Mouse (Mus musculus): ENCODE measurements around the gene Gm44503. TPM values are rescaled to one million over a fixed set of nuclear protein-coding genes. Genes with fewer than 3 reads are reported as not detected.

Gm44503 gene
- not detected in 2 replicates for polyA plus RNA-seq (2012; rRNA removed)

- Histone ChIP-seq H3K36me3 (ENCODE audit: control insufficient read depth, insufficient read depth, low read length) (peaks cover 1% of the 10 kb centered on the region; the same call in 1 of the 2 replicates), H3K27ac (ENCODE audit: control insufficient read depth, insufficient read depth, low read depth, low read length) (peak within 1 kb of the TSS; percentile 78), H3K4me1 (ENCODE audit: control insufficient read depth, insufficient read depth, low read length) (peaks cover 5% of the 10 kb centered on the region; the same call in 1 of the 2 replicates), H3K27me3 (ENCODE audit: control insufficient read depth, insufficient read depth, low read length) (no peaks in the 10 kb centered on the region), H3K4me3 (ENCODE audit: control insufficient read depth, low read depth, low read length) (peak within 1 kb of the TSS; percentile 97)
- peak; percentile 89 for TF ChIP-seq POLR2A (IDR thresholded peaks at IDR 0.05; ENCODE audit: control insufficient read depth, low read depth, low read length)
- no peak for TF ChIP-seq CTCF (IDR thresholded peaks at IDR 0.05; ENCODE audit: control insufficient read depth, insufficient read depth, insufficient replicate concordance, low read depth, low read length)
Observed at GRCm38 (mm10) chr9:72958521-72959450, at the start of gene Gm44503, which contains the start of gene Dyx1c1. Gene Gm44503, plus strand, starts transcription at chr9:72958852. Gene Dyx1c1, plus strand, starts transcription at chr9:72958785.

- TF ChIP-seq POLR2A (IDR thresholded peaks at IDR 0.05; ENCODE audit: control insufficient read depth, low read depth, low read length) (no peak), CTCF (IDR thresholded peaks at IDR 0.05; ENCODE audit: control insufficient read depth, insufficient read depth, insufficient replicate concordance, low read depth, low read length) (no peak)
- Histone ChIP-seq H3K27ac (ENCODE audit: control insufficient read depth, insufficient read depth, low read depth, low read length) (no peak overlapping the region), H3K27me3 (ENCODE audit: control insufficient read depth, insufficient read depth, low read length) (no peaks in the 10 kb centered on the region), H3K4me3 (ENCODE audit: control insufficient read depth, low read depth, low read length) (no peak overlapping the region), H3K4me1 (ENCODE audit: control insufficient read depth, insufficient read depth, low read length) (no peaks in the 10 kb centered on the region), H3K36me3 (ENCODE audit: control insufficient read depth, insufficient read depth, low read length) (no peaks in the 10 kb centered on the region)
Observed at GRCm38 (mm10) chr9:72911381-72911780, 47.3 kb upstream of the Gm44503 start.

GRCm38 (mm10) chr9:72913551-72913950, 45.1 kb upstream of the Gm44503 start:
- H3K4me1 ChIP-seq (ENCODE audit: control insufficient read depth, insufficient read depth, low read length): no peaks in the 10 kb centered on the region
- no peaks in the 10 kb centered on the region for H3K27me3 ChIP-seq (ENCODE audit: control insufficient read depth, insufficient read depth, low read length)
- TF ChIP-seq CTCF (IDR thresholded peaks at IDR 0.05; ENCODE audit: control insufficient read depth, insufficient read depth, insufficient replicate concordance, low read depth, low read length) (no peak), POLR2A (IDR thresholded peaks at IDR 0.05; ENCODE audit: control insufficient read depth, low read depth, low read length) (no peak)
- H3K36me3 ChIP-seq (ENCODE audit: control insufficient read depth, insufficient read depth, low read length): no peaks in the 10 kb centered on the region
- H3K27ac ChIP-seq (ENCODE audit: control insufficient read depth, insufficient read depth, low read depth, low read length): no peak overlapping the region
- no peak overlapping the region for H3K4me3 ChIP-seq (ENCODE audit: control insufficient read depth, low read depth, low read length)

- TF ChIP-seq CTCF (IDR thresholded peaks at IDR 0.05; ENCODE audit: control insufficient read depth, insufficient read depth, insufficient replicate concordance, low read depth, low read length) (no peak), POLR2A (IDR thresholded peaks at IDR 0.05; ENCODE audit: control insufficient read depth, low read depth, low read length) (no peak)
- no peak overlapping the region for H3K27ac ChIP-seq (ENCODE audit: control insufficient read depth, insufficient read depth, low read depth, low read length)
- H3K4me3 ChIP-seq (ENCODE audit: control insufficient read depth, low read depth, low read length): no peak overlapping the region
- no peaks in the 10 kb centered on the region for H3K36me3 ChIP-seq (ENCODE audit: control insufficient read depth, insufficient read depth, low read length)
- no peaks in the 10 kb centered on the region for H3K4me1 ChIP-seq (ENCODE audit: control insufficient read depth, insufficient read depth, low read length)
- no peaks in the 10 kb centered on the region for H3K27me3 ChIP-seq (ENCODE audit: control insufficient read depth, insufficient read depth, low read length)
Observed at GRCm38 (mm10) chr9:72915728-72916127, 42.9 kb upstream of the Gm44503 start.

DNA sequence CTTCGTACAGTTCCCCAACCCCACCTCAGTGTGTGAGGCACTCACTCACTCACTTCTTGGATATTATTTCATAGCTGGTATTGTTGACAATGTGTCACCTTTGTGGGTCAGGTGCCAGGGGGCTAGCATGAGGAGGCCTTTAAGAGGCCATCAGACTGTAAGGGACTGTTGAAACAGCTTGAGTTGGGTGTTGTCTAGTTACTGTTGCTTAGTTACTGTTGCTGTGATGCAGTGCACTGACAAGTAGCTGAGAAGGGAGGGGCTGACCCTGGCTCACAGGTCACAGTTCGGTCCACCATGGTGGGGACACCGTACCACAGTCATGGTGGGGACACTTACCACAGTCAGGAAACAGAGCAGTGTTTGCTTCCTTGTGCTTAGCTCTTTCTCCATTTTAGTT, 35.6 kb upstream of the Gm44503 start:
- H3K27ac ChIP-seq (ENCODE audit: control insufficient read depth, insufficient read depth, low read depth, low read length): no peak overlapping the region
- TF ChIP-seq CTCF (IDR thresholded peaks at IDR 0.05; ENCODE audit: control insufficient read depth, insufficient read depth, insufficient replicate concordance, low read depth, low read length): no peak
- TF ChIP-seq POLR2A (IDR thresholded peaks at IDR 0.05; ENCODE audit: control insufficient read depth, low read depth, low read length): no peak

DNA sequence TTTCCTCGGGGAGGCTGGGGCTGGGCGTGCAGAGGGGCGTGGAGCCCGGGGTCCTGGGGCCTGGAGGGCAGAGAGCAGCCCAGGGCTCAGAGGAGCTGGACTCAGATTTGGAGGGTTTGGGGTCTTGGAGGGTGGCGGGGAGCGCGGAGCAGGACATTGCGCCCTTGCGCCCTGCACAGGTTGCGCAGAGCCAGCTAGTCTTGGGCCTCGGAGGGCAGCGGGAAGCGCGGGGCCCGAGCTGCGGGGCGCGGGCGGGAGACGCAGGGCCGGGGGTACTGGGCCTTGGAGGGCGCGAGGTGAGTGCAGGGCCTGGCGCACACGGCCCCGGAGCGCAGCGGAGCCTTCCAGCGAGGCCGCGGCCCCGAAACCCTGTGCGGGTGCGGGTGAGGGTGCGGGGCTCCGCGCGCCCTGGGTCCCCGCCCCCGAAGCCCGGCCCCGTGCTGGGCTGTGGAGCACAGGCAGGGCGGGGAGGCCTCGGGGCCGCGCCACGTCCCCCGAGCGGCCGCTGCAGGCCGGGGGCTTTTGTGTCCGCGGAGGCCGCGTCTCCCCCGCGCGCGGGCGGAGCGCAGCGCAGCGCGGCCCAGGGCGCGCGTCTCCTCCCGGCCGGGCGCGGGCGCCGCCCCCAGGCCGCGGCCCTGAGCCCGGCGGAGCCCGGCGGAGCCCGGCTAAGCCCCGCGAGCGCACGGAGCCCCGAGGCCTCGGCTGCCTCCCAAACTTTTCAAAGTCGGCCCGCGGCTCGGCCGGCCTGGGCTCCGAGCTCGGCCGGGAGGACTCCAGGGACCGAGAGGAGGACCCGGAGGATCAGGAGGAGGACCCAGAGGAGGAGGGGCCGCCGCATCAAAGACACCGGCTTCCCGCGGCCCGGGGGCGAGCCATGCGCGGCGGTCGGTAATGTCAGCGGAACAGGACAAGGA, 33.4 kb upstream of the Gm44503 start, which contains the start of gene Pygo1:
TSS of gene Pygo1 (plus strand) at position 625 of the 914 bp plus-strand sequence.
- no peaks in the 10 kb centered on the region for H3K27me3 ChIP-seq (ENCODE audit: control insufficient read depth, insufficient read depth, low read length)
- H3K4me1 ChIP-seq (ENCODE audit: control insufficient read depth, insufficient read depth, low read length): peaks cover 2% of the 10 kb centered on the region
- no peak within 1 kb of the TSS for H3K27ac ChIP-seq (ENCODE audit: control insufficient read depth, insufficient read depth, low read depth, low read length)
- TF ChIP-seq POLR2A (IDR thresholded peaks at IDR 0.05; ENCODE audit: control insufficient read depth, low read depth, low read length) (no peak), CTCF (IDR thresholded peaks at IDR 0.05; ENCODE audit: control insufficient read depth, insufficient read depth, insufficient replicate concordance, low read depth, low read length) (no peak)
- H3K36me3 ChIP-seq (ENCODE audit: control insufficient read depth, insufficient read depth, low read length): no peaks in the 10 kb centered on the region
- peak within 1 kb of the TSS; percentile 75 for H3K4me3 ChIP-seq (ENCODE audit: control insufficient read depth, low read depth, low read length)

More for the DNA sequence above, 35.6 kb upstream of the Gm44503 start:
- Histone ChIP-seq H3K4me3 (ENCODE audit: control insufficient read depth, low read depth, low read length) (no peak overlapping the region), H3K4me1 (ENCODE audit: control insufficient read depth, insufficient read depth, low read length) (peaks cover 2% of the 10 kb centered on the region), H3K36me3 (ENCODE audit: control insufficient read depth, insufficient read depth, low read length) (no peaks in the 10 kb centered on the region), H3K27me3 (ENCODE audit: control insufficient read depth, insufficient read depth, low read length) (no peaks in the 10 kb centered on the region)

DNA sequence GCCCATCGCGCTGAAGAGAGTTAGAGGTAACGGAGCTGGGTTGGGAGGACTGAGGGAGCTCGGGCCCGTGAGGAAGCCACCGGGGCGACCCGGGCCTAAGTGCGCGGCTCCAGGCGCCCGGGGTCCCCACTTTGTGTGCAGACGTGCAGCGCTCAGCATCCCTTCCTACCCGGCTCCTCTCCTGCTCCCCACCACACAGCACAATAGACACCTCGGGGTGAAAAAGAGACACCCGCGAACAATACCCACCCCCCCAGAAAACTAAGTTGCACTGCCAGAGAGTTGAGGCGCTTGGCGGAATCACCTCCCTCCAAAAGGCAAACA, 32.8 kb upstream of the Gm44503 start:
- no peaks in the 10 kb centered on the region for H3K27me3 ChIP-seq (ENCODE audit: control insufficient read depth, insufficient read depth, low read length)
- no peaks in the 10 kb centered on the region for H3K36me3 ChIP-seq (ENCODE audit: control insufficient read depth, insufficient read depth, low read length)
- no peak overlapping the region for H3K27ac ChIP-seq (ENCODE audit: control insufficient read depth, insufficient read depth, low read depth, low read length)
- H3K4me1 ChIP-seq (ENCODE audit: control insufficient read depth, insufficient read depth, low read length): peaks cover 2% of the 10 kb centered on the region
- H3K4me3 ChIP-seq (ENCODE audit: control insufficient read depth, low read depth, low read length): peak overlapping the region; percentile 75
- TF ChIP-seq CTCF (IDR thresholded peaks at IDR 0.05; ENCODE audit: control insufficient read depth, insufficient read depth, insufficient replicate concordance, low read depth, low read length) (no peak), POLR2A (IDR thresholded peaks at IDR 0.05; ENCODE audit: control insufficient read depth, low read depth, low read length) (no peak)

Data from testis, adult 2 months (tissue).